Mouse (Mus musculus) layer of hippocampus, adult 9-11 months (tissue): ENCODE results near the gene Slc38a11.

Source experiments
- DNase-seq: peaks from one replicate; pipeline ENCODE4 v3.0.0; 2022

Slc38a11 gene

GRCm38 (mm10) chr2:65363828-65364497, at the start of gene Slc38a11:
Gene Slc38a11 (minus strand): TSS chr2:65364034.
- no peak for DNase-seq

GRCm38 (mm10) chr2:65407110-65407509, 43.3 kb upstream of the Slc38a11 start:
- DNase-seq = no peak

- no peak for DNase-seq
These were observed 41.6 kb upstream of the Slc38a11 start for GRCm38 (mm10) chr2:65405407-65405806.

DNA sequence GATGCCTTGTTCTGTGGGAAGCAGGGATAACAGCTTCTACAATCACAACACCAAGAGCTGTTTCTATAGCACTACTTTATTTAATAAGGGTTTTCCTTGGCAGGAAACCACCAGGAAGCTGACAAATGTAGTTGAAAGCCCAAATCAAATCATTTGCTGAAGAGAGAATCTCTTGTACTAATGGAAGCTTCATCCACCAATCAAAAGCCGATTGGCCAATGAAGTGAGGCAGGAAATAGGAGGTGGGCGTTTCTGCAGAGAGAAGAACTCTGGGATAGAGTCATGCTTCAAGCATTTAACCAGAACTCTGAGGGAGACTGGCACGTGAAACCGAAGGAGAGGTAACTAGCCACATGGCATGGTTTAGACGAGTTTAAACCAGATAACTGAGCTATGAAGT, 38.2 kb upstream of the Slc38a11 start:
- DNase-seq = no peak

- DNase-seq = no peak
These were observed 36.1 kb upstream of the Slc38a11 start for GRCm38 (mm10) chr2:65399938-65400337.

- no peak for DNase-seq
These were observed 32.3 kb upstream of the Slc38a11 start for GRCm38 (mm10) chr2:65396128-65396527.

- no peak for DNase-seq
These were observed 29.2 kb upstream of the Slc38a11 start for GRCm38 (mm10) chr2:65393061-65393460.

- no peak for DNase-seq
These were observed 27.5 kb upstream of the Slc38a11 start for GRCm38 (mm10) chr2:65391322-65391721.

GRCm38 (mm10) chr2:65384815-65385214, 21.0 kb upstream of the Slc38a11 start:
- DNase-seq = no peak

DNA sequence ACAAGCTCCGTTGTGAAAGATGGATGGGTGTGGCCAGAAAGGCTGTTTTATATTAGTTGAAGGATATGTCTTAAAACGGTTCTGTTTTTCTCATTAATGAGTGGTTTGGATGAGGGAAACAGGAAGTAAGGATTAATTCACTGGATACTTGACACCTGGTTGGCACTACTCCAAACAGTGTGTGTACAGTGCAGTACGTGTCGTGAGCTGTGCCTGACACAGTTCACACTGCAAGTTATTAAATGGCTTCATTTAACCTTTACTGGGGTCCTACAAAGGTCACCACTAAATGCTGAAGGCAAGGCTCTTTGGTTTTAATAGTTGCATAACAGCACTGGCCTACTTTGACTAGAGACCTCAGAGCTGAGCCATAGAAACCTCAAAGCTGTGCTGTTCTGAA, 18.7 kb upstream of the Slc38a11 start:
- DNase-seq = no peak

- DNase-seq = no peak
These were observed 14.6 kb upstream of the Slc38a11 start for GRCm38 (mm10) chr2:65378425-65378824.

GRCm38 (mm10) chr2:65374410-65374809, 10.6 kb upstream of the Slc38a11 start:
- no peak for DNase-seq

GRCm38 (mm10) chr2:65373076-65373475, 9.2 kb upstream of the Slc38a11 start:
- no peak for DNase-seq

DNA sequence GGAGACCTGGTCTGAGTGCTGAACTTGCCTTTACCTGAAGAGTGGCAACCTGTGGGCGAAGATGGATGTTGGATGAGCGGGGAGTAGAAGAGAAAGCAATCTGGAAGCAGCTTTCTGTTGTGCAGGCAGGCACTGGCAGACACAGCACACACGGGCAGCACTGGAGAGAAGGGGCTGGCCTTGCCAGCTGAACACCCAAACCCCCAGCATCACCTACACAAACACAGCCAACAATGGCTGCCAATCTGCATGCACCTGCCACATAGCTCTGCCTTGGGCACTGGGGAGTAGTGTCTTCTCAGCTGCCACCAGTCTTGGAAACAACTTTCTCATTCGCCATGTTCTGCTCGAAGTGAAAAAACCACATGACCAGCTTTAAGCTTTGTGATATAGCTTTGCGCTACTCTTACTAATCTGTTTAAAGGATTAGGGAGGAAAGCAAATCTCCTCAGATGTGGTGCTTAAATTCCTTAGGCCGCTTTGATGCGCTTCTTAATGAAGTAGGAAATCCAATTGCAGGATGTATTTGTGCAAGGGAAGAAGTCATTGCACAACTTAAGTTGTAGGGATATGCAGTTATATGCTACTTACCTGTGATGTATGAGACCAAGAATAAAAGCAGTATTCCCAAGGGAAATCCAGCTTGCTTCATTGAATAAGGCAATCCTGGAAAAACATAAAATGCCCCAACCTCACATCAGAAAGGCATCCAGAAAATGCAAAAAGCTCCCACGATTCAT, 2.9 kb downstream of the Slc38a11 start:
- no peak for DNase-seq

DNA sequence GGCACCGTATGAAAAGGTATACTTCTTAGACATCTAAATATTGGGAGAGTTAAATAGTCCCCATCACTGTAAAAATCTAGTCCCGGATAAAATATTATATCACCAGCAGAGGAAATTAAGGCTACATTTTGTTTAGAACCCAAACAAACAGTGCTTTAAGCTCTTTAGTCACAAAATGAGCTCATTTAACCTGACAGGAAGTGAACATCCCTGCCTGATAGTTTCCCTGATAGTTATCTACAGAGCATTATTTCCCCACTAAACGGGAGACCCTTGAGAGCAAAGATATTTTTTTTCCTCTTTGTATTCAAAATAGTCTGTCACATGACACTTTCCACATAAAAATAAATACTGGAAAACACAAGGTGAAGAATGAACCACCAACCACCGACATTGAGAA, 16.5 kb downstream of the Slc38a11 start:
- DNase-seq = no peak

- DNase-seq = no peak
These were observed 16.9 kb downstream of the Slc38a11 start for GRCm38 (mm10) chr2:65346915-65347314.

DNA sequence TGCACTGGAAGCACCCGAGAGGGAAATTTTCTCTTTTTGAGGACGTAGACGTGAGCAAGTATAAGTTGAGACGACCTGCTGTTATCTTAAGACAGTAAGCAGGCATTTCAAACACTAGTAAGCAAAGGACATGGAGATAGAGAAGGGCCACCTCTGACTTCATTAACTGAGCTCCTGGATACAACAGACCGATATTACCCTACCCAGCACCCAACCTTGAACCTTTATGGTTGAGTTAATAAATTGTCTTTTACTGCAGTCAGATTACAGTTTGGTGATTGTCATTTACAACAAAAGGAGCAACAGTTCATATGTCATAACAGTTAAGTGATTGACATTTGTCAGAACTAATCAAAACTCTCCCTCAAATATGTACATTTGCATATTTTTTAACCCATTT, 17.8 kb downstream of the Slc38a11 start:
- DNase-seq = no peak

- no peak for DNase-seq
These were observed 21.8 kb downstream of the Slc38a11 start for GRCm38 (mm10) chr2:65342057-65342456.

DNA sequence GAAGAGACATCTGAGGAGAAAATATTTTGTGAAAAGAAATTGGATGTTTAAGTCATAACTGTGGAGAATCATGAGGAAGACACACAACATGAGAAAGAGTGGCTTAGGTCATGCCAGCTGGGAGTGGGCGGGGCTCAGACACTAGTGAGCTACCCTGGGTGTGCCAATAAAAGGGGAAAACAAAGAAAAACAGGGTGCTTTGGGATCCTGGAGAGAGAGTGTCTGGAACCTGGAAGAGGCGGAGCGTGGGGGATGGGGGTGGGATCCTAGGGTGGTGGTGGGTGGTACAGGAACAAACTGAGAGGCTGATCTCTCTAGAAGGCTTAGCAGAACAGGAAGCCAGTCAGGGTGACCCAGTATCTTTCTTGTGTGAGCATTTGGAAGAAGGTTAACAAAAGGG, 23.0 kb downstream of the Slc38a11 start:
- no peak for DNase-seq

DNA sequence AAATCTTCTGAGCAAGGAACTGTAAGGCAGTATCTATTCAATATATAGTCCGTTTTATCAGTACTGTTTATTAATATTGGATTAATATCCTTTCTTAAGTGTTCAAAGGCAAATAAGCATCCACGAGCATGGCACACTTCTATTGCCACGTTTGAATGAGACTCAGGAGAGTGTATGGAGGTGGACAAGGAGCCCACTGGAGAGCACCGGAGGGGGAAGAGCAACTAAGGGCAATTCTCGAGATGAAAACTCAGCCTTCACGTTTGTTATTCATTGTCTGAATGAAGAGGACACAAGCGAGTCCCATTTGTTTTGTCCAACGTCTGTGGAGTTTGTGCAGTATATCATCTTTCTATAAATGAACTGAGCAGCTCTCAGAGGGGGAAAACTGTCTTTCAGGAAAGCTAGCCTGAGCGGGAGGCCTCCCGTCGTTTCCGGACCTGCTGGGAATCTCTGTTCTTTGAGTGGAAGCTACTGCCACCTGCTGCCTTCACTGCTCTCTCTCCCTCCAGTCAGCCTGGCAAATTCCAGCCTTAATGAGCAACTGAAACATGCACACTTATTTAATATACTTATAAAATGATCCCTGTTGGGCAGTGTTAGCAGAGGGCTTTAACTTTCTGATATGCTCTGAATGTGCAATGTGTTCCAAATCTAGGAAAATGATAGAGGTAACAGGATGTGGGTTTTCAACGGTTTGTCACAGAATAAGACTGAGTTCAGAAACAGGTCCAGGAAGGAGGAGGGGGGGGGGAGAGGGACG, 26.3 kb downstream of the Slc38a11 start:
- peak; percentile 57 for DNase-seq

- DNase-seq = no peak
These were observed 27.2 kb downstream of the Slc38a11 start for GRCm38 (mm10) chr2:65336608-65337007.

- DNase-seq = no peak
These were observed 29.7 kb downstream of the Slc38a11 start for GRCm38 (mm10) chr2:65334091-65334490.

GRCm38 (mm10) chr2:65331321-65331720, 32.5 kb downstream of the Slc38a11 start:
- no peak for DNase-seq
